Mouse (Mus musculus): ENCODE measurements around the gene Cfap61. TPM values are rescaled to one million over a fixed set of nuclear protein-coding genes. Genes with fewer than 3 reads are reported as not detected.

Gene Cfap61
- polyA plus RNA-seq, 2 experiments: not detected

GRCm38 (mm10) chr2:146009596-146010349 is 75.2 kb downstream of the Cfap61 start:
- no peak overlapping the region for H3K27ac ChIP-seq

GRCm38 (mm10) chr2:146010816-146011215 is 76.2 kb downstream of the Cfap61 start:
- ATAC-seq (ENCODE audit: insufficient read depth): no peak

More at GRCm38 (mm10) chr2:146009596-146010349, 75.2 kb downstream of the Cfap61 start:
- Histone ChIP-seq H3K9ac (replicated peaks) (no peak overlapping the region), H3K27me3 (ENCODE audit: control insufficient read depth, insufficient read depth, low read length) (no peaks in the 10 kb centered on the region), H3K4me1 (replicated peaks; ENCODE audit: control insufficient read depth in 2 of 2, insufficient read depth in 2 of 2, low read length in 1 of 2) (no peaks in the 10 kb centered on the region; a peak in 1 of 4 replicates), H3K4me2 (ENCODE audit: low read depth) (no peak overlapping the region), H3K9me3 (ENCODE audit: control insufficient read depth, low read length) (no peaks in the 10 kb centered on the region), H3K36me3 (replicated peaks; ENCODE audit: control insufficient read depth, insufficient read depth, low read depth) (no peaks in the 10 kb centered on the region), H3K4me3 (ENCODE audit: insufficient read depth in 1 of 2, low read depth in 2 of 2, low read length in 2 of 2) (no peak overlapping the region)
- TF ChIP-seq CTCF (IDR thresholded peaks at IDR 0.05; ENCODE audit: low read depth): no peak
- DNase-seq (ENCODE audit: low read depth in 3 of 3, low spot score in 3 of 3) (no peak), ATAC-seq (ENCODE audit: insufficient read depth) (no peak)
- WGBS (ENCODE audit: insufficient replicate concordance): 33% methylated on average over 2 of the region's 2 CpGs

GRCm38 (mm10) chr2:146015341-146016186 is 81.0 kb downstream of the Cfap61 start:
- H3K9me3 ChIP-seq (ENCODE audit: control insufficient read depth, low read length): no peaks in the 10 kb centered on the region
- no peak overlapping the region for H3K4me2 ChIP-seq (ENCODE audit: low read depth)
- H3K36me3 ChIP-seq (replicated peaks; ENCODE audit: control insufficient read depth, insufficient read depth, low read depth): no peaks in the 10 kb centered on the region
- 52% methylated on average over 8 of the region's 8 CpGs for WGBS (ENCODE audit: insufficient replicate concordance)
- TF ChIP-seq EP300 (IDR thresholded peaks at IDR 0.05; ENCODE audit: low read depth) (no peak), CTCF (IDR thresholded peaks at IDR 0.05; ENCODE audit: low read depth) (no peak)
- ATAC-seq (ENCODE audit: insufficient read depth): no peak
- H3K27ac ChIP-seq: no peak overlapping the region
- no peak for DNase-seq (ENCODE audit: low read depth in 3 of 3, low spot score in 3 of 3)
- H3K4me3 ChIP-seq (ENCODE audit: insufficient read depth in 1 of 2, low read depth in 2 of 2, low read length in 2 of 2): no peak overlapping the region
- no peaks in the 10 kb centered on the region for H3K27me3 ChIP-seq (ENCODE audit: control insufficient read depth, insufficient read depth, low read length)
- H3K4me1 ChIP-seq (replicated peaks; ENCODE audit: control insufficient read depth in 2 of 2, insufficient read depth in 2 of 2, low read length in 1 of 2): no peaks in the 10 kb centered on the region; a peak in 1 of 4 replicates
- no peak overlapping the region for H3K9ac ChIP-seq (replicated peaks)

More at GRCm38 (mm10) chr2:146010816-146011215, 76.2 kb downstream of the Cfap61 start:
- H3K9ac ChIP-seq (replicated peaks): no peak overlapping the region
- H3K36me3 ChIP-seq (replicated peaks; ENCODE audit: control insufficient read depth, insufficient read depth, low read depth): no peaks in the 10 kb centered on the region
- no peaks in the 10 kb centered on the region; a peak in 1 of 4 replicates for H3K4me1 ChIP-seq (replicated peaks; ENCODE audit: control insufficient read depth in 2 of 2, insufficient read depth in 2 of 2, low read length in 1 of 2)
- no peak overlapping the region for H3K27ac ChIP-seq
- no peak overlapping the region for H3K4me2 ChIP-seq (ENCODE audit: low read depth)
- no peak overlapping the region for H3K4me3 ChIP-seq (ENCODE audit: insufficient read depth in 1 of 2, low read depth in 2 of 2, low read length in 2 of 2)
- H3K9me3 ChIP-seq (ENCODE audit: control insufficient read depth, low read length): no peaks in the 10 kb centered on the region
- 18% methylated on average over 2 of the region's 2 CpGs for WGBS (ENCODE audit: insufficient replicate concordance)
- TF ChIP-seq EP300 (IDR thresholded peaks at IDR 0.05; ENCODE audit: low read depth): no peak
- no peak for TF ChIP-seq CTCF (IDR thresholded peaks at IDR 0.05; ENCODE audit: low read depth)
- DNase-seq (ENCODE audit: low read depth in 3 of 3, low spot score in 3 of 3): peak in 1 of 3 experiments; percentile 2
- no peaks in the 10 kb centered on the region for H3K27me3 ChIP-seq (ENCODE audit: control insufficient read depth, insufficient read depth, low read length)

GRCm38 (mm10) chr2:146022846-146023245 is 88.3 kb downstream of the Cfap61 start:
- no peaks in the 10 kb centered on the region for H3K9me3 ChIP-seq (ENCODE audit: control insufficient read depth, low read length)
- no peak overlapping the region for H3K4me3 ChIP-seq (ENCODE audit: insufficient read depth in 1 of 2, low read depth in 2 of 2, low read length in 2 of 2)
- H3K9ac ChIP-seq (replicated peaks): no peak overlapping the region
- WGBS (ENCODE audit: insufficient replicate concordance): 69% methylated on average over 6 of the region's 6 CpGs
- H3K27me3 ChIP-seq (ENCODE audit: control insufficient read depth, insufficient read depth, low read length): no peaks in the 10 kb centered on the region; the same call in 1 of the 2 replicates
- no peaks in the 10 kb centered on the region for H3K4me1 ChIP-seq (replicated peaks; ENCODE audit: control insufficient read depth in 2 of 2, insufficient read depth in 2 of 2, low read length in 1 of 2)
- no peak overlapping the region for H3K4me2 ChIP-seq (ENCODE audit: low read depth)
- ATAC-seq (ENCODE audit: insufficient read depth) (no peak), DNase-seq (ENCODE audit: low read depth in 3 of 3, low spot score in 3 of 3) (no peak)
- no peaks in the 10 kb centered on the region for H3K36me3 ChIP-seq (replicated peaks; ENCODE audit: control insufficient read depth, insufficient read depth, low read depth)
- TF ChIP-seq CTCF (IDR thresholded peaks at IDR 0.05; ENCODE audit: low read depth): no peak
- TF ChIP-seq EP300 (IDR thresholded peaks at IDR 0.05; ENCODE audit: low read depth): no peak
- no peak overlapping the region for H3K27ac ChIP-seq

- ATAC-seq (ENCODE audit: insufficient read depth): no peak
- no peaks in the 10 kb centered on the region for H3K27me3 ChIP-seq (ENCODE audit: control insufficient read depth, insufficient read depth, low read length)
- H3K27ac ChIP-seq: no peak overlapping the region
- no peak overlapping the region for H3K4me2 ChIP-seq (ENCODE audit: low read depth)
- H3K9ac ChIP-seq (replicated peaks): no peak overlapping the region
- TF ChIP-seq EP300 (IDR thresholded peaks at IDR 0.05; ENCODE audit: low read depth) (no peak), CTCF (IDR thresholded peaks at IDR 0.05; ENCODE audit: low read depth) (no peak)
- no peak for DNase-seq (ENCODE audit: low read depth in 3 of 3, low spot score in 3 of 3)
- no peaks in the 10 kb centered on the region for H3K36me3 ChIP-seq (replicated peaks; ENCODE audit: control insufficient read depth, insufficient read depth, low read depth)
- H3K4me1 ChIP-seq (replicated peaks; ENCODE audit: control insufficient read depth in 2 of 2, insufficient read depth in 2 of 2, low read length in 1 of 2): no peaks in the 10 kb centered on the region
- 68% methylated on average over 5 of the region's 5 CpGs for WGBS (ENCODE audit: insufficient replicate concordance)
- H3K9me3 ChIP-seq (ENCODE audit: control insufficient read depth, low read length): no peaks in the 10 kb centered on the region
- no peak overlapping the region for H3K4me3 ChIP-seq (ENCODE audit: insufficient read depth in 1 of 2, low read depth in 2 of 2, low read length in 2 of 2)
These were observed 109.1 kb downstream of the Cfap61 start for GRCm38 (mm10) chr2:146043640-146044039.
